30 mouse cellular contexts compared by ENCODE assay signal in the genomic region with DNA sequence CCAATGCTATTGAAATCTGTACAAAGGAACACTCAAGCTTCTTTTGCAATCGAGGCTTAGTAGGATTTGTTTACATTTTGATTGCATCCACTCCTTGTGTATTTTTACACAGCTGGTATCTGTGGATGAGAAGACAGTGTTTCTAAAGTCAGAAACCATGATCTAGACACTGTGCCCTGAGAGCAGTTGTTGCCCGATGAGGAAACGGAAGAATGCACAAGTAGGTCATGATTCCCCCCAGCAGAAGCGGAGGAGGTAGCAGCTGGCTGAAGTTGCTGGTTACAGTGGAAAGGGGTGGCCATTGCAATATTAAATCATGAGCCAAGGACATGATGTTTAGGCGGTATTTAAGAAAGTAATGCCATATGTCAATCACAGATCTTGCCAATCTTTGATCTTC. TPM values are rescaled to one million over a fixed set of nuclear protein-coding genes. Genes with fewer than 3 reads are reported as not detected.
DNase-seq lines count a peak whose midpoint lies in the region; ATAC-seq and TF ChIP-seq lines count a peak whose summit lies in the region.
"Had no signal": no experiment of that assay in that cellular context is flagged by ENCODE, and none has a peak within 500 bp of the region (broad histone marks: within the 10 kb centered on the region; RNA-seq: fewer than 3 reads in every experiment).

No protein-coding gene starts in this region.

- intact Hi-C loops in left cerebral cortex, adult 2 months (cut with DNase I): no loop called here

- H3K4me1 ChIP-seq in lung, postnatal 0 days (ENCODE audit: insufficient read depth, low read depth, low read length): no peaks in the 10 kb centered on the region
- H3K4me1 ChIP-seq: embryonic facial prominence, embryonic 10.5 days; embryonic facial prominence, embryonic 13.5 days; forebrain, embryonic 10.5 days; forebrain, embryonic 13.5 days; hindbrain, embryonic 10.5 days; hindbrain, embryonic 13.5 days had no signal

- no peak overlapping the region for H3K4me2 ChIP-seq in lung, postnatal 0 days (replicated peaks; ENCODE audit: low read depth, low read length)
- H3K4me2 ChIP-seq: embryonic facial prominence, embryonic 13.5 days; forebrain, embryonic 13.5 days; heart, embryonic 11.5 days; hindbrain, embryonic 13.5 days had no signal

- no peak overlapping the region for H3K4me3 ChIP-seq in lung, postnatal 0 days (ENCODE audit: low read depth, low read length)
- no peak overlapping the region for H3K4me3 ChIP-seq in left cerebral cortex, adult 2 months
- H3K4me3 ChIP-seq: embryonic facial prominence, embryonic 10.5 days; embryonic facial prominence, embryonic 13.5 days; erythroblast, embryonic 14.5 days; forebrain, embryonic 10.5 days; forebrain, embryonic 13.5 days; hindbrain, embryonic 10.5 days; hindbrain, embryonic 13.5 days had no signal

- peak; percentile 57 for ATAC-seq in lung, postnatal 0 days
- ATAC-seq: forebrain, embryonic 13.5 days; forebrain, embryonic 16.5 days; hindbrain, embryonic 16.5 days; Patski had no signal

- no peak overlapping the region for H3K27ac ChIP-seq in lung, postnatal 0 days (ENCODE audit: low read length)
- no peak overlapping the region for H3K27ac ChIP-seq in left cerebral cortex, adult 2 months
- H3K27ac ChIP-seq: embryonic facial prominence, embryonic 10.5 days; embryonic facial prominence, embryonic 13.5 days; forebrain, embryonic 10.5 days; forebrain, embryonic 13.5 days; hindbrain, embryonic 10.5 days; hindbrain, embryonic 13.5 days had no signal

- DNase-seq in kidney, postnatal 36 days: peak; percentile 3 to 4
- DNase-seq in kidney, postnatal 4 days: no peak
- peak; percentile 44 for DNase-seq in lung, postnatal 0 days (ENCODE audit: low spot score)
- DNase-seq in lung, postnatal 25 days (ENCODE audit: low spot score): no peak
- peak; percentile 97 for DNase-seq in gonadal fat pad, adult 2 months (ENCODE audit: low read depth)
- no peak for DNase-seq in layer of hippocampus, postnatal 10 days (ENCODE audit: low spot score in 2 of 2)
- no peak for DNase-seq in left cerebral cortex, adult 2 months (ENCODE audit: extremely low spot score in 1 of 2, low spot score in 2 of 2)
- DNase-seq: adrenal gland, adult 2 months; adrenal gland, postnatal 14 days; B cell, adult 2 months; cerebellum, adult 11-12 months; cerebellum, adult 8-10 months; cerebellum, postnatal 10 days; cerebellum, postnatal 36 days; embryo, embryonic 11 days; gastrocnemius, postnatal 25 days; heart, postnatal 36 days had no signal

- WGBS in lung, postnatal 0 days: 59% methylated on average over 5 of the region's 5 CpGs

- no peaks in the 10 kb centered on the region for H3K36me3 ChIP-seq in lung, postnatal 0 days (ENCODE audit: insufficient read depth, low read length)
- H3K36me3 ChIP-seq: embryonic facial prominence, embryonic 13.5 days; hindbrain, embryonic 13.5 days had no signal

- no peak for TF ChIP-seq CTCF in lung, postnatal 0 days (IDR thresholded peaks at IDR 0.05)
- TF ChIP-seq CTCF in left cerebral cortex, adult 2 months (IDR thresholded peaks at IDR 0.05): no peak

- no peak overlapping the region for H3K9ac ChIP-seq in lung, postnatal 0 days (replicated peaks; ENCODE audit: low read depth)
- H3K9ac ChIP-seq: embryonic facial prominence, embryonic 13.5 days; forebrain, embryonic 13.5 days; hindbrain, embryonic 13.5 days had no signal

- no peaks in the 10 kb centered on the region for H3K27me3 ChIP-seq in lung, postnatal 0 days (replicated peaks; ENCODE audit: insufficient read depth, low read length)
- H3K27me3 ChIP-seq: CH12.LX; embryonic facial prominence, embryonic 13.5 days; forebrain, embryonic 13.5 days; hindbrain, embryonic 13.5 days; Patski had no signal

- no peaks in the 10 kb centered on the region for H3K9me3 ChIP-seq in lung, postnatal 0 days (ENCODE audit: low read length)
- H3K9me3 ChIP-seq: embryonic facial prominence, embryonic 10.5 days; embryonic facial prominence, embryonic 13.5 days; forebrain, embryonic 10.5 days; forebrain, embryonic 13.5 days; G1E; hindbrain, embryonic 10.5 days; hindbrain, embryonic 13.5 days had no signal

- TF ChIP-seq EP300 in lung, postnatal 0 days (IDR thresholded peaks at IDR 0.05): no peak

RNA-seq across cellular contexts. Expression of a gene that starts 36.7 kb away (rescaled TPM):
- 11.8 and 12.5 TPM in 2 replicates for polyA plus RNA-seq in lung, postnatal 0 days (2015; fragmentation: Nextera tagmentation; extraction: Ambion mirVana)
- 36.5 and 48.1 TPM in 2 replicates for polyA plus RNA-seq in gonadal fat pad, adult 2 months (2012; rRNA removed)
- total RNA-seq in layer of hippocampus, postnatal 10 days (2021): 10 to 100 TPM; 30.0 to 30.8 TPM
- total RNA-seq in left cerebral cortex, adult 2 months (2021): 10 to 100 TPM; 39.7 to 41.9 TPM

RNA-seq across cellular contexts. Expression of a gene that starts 53.7 kb away (rescaled TPM):
- 1.4 and 1.8 TPM in 2 replicates for polyA plus RNA-seq in lung, postnatal 0 days (2015; fragmentation: Nextera tagmentation; extraction: Ambion mirVana)
- 0.24 TPM in 2 replicates for polyA plus RNA-seq in gonadal fat pad, adult 2 months (2012; rRNA removed)
- 1 to 10 TPM; 1.8 to 3.0 TPM for total RNA-seq in layer of hippocampus, postnatal 10 days (2021)
- total RNA-seq in left cerebral cortex, adult 2 months (2021): under 1 TPM; 0.49 to 0.72 TPM

Comparison
In these comparisons a context has a peak if more than half of its experiments do, and no peak if none do; other contexts are left out.
1. DNase-seq: peak in kidney, postnatal 36 days (2 of 2), lung, postnatal 0 days (single experiment) and gonadal fat pad, adult 2 months (single experiment); none in kidney, postnatal 4 days (0 of 2), lung, postnatal 25 days (single experiment), layer of hippocampus, postnatal 10 days (0 of 2) and left cerebral cortex, adult 2 months (0 of 2).